ENCODE assay signal across 15 mouse cellular contexts in genomic region chr13:113601831-113602604, GRCm38 (mm10). TPM values are rescaled to one million over a fixed set of nuclear protein-coding genes. Genes with fewer than 3 reads are reported as not detected.
DNase-seq lines count a peak whose midpoint lies in the region; ATAC-seq and TF ChIP-seq lines count a peak whose summit lies in the region.
"Had no signal": no experiment of that assay in that cellular context is flagged by ENCODE, and none has a peak within 500 bp of the region (broad histone marks: within the 10 kb centered on the region; RNA-seq: fewer than 3 reads in every experiment).

No protein-coding gene starts in this region.

- TF ChIP-seq POLR2A in bone marrow, adult 2 months (IDR thresholded peaks at IDR 0.05; ENCODE audit: borderline replicate concordance, control insufficient read depth, low read depth, low read length) = no peak

- no peak for ATAC-seq in kidney, embryonic 14.5 days (ENCODE audit: low FRiP score, low TSS enrichment)
- ATAC-seq in intestine, embryonic 15.5 days = peak; percentile 14; the same call in 1 of the 2 replicates
- ATAC-seq in liver, postnatal 0 days = peak; percentile 31
- ATAC-seq in hindbrain, embryonic 11.5 days (ENCODE audit: low FRiP score) = no peak
- ATAC-seq: forebrain, embryonic 14.5 days; hindbrain, embryonic 16.5 days; Patski had no signal

- H3K4me1 ChIP-seq in kidney, embryonic 14.5 days (ENCODE audit: control insufficient read depth, insufficient read depth, low read length) = peaks cover 16% of the 10 kb centered on the region
- H3K4me1 ChIP-seq in bone marrow, adult 2 months (ENCODE audit: control insufficient read depth, insufficient read depth, low read length) = peaks cover 8% of the 10 kb centered on the region; the same call in 1 of the 2 replicates
- peaks cover 44% of the 10 kb centered on the region for H3K4me1 ChIP-seq in intestine, embryonic 15.5 days (replicated peaks)
- peaks cover 76% of the 10 kb centered on the region for H3K4me1 ChIP-seq in liver, postnatal 0 days (ENCODE audit: insufficient read depth)
- no peaks in the 10 kb centered on the region for H3K4me1 ChIP-seq in hindbrain, embryonic 11.5 days (replicated peaks; ENCODE audit: control insufficient read depth, insufficient read depth, low read length)

- 80% methylated on average over 12 of the region's 12 CpGs for WGBS in kidney, embryonic 14.5 days
- 77% methylated on average over 12 of the region's 12 CpGs for WGBS in bone marrow, adult 2 months
- 84% methylated on average over 12 of the region's 12 CpGs for WGBS in intestine, embryonic 15.5 days
- 74% methylated on average over 12 of the region's 12 CpGs for WGBS in liver, postnatal 0 days (ENCODE audit: insufficient replicate concordance)
- 92% methylated on average over 12 of the region's 12 CpGs for WGBS in hindbrain, embryonic 11.5 days

- H3K27ac ChIP-seq in kidney, embryonic 14.5 days (ENCODE audit: low read depth, low read length) = no peak overlapping the region
- H3K27ac ChIP-seq in bone marrow, adult 2 months (ENCODE audit: control insufficient read depth, insufficient read depth, low read depth, low read length, poor library complexity) = peak overlapping the region; percentile 78
- peak overlapping the region; percentile 18; the same call in 1 of the 2 replicates for H3K27ac ChIP-seq in intestine, embryonic 15.5 days
- peak overlapping the region; percentile 87 for H3K27ac ChIP-seq in liver, postnatal 0 days (ENCODE audit: low read depth)
- H3K27ac ChIP-seq in hindbrain, embryonic 11.5 days (ENCODE audit: low read depth, low read length) = no peak overlapping the region

- no peak overlapping the region for H3K4me3 ChIP-seq in kidney, embryonic 14.5 days (ENCODE audit: low read length)
- no peak overlapping the region for H3K4me3 ChIP-seq in bone marrow, adult 2 months (replicated peaks; ENCODE audit: control insufficient read depth, low read depth, low read length)
- H3K4me3 ChIP-seq in intestine, embryonic 15.5 days (replicated peaks) = no peak overlapping the region
- no peak overlapping the region for H3K4me3 ChIP-seq in liver, postnatal 0 days (ENCODE audit: low read depth, low read length)
- H3K4me3 ChIP-seq in hindbrain, embryonic 11.5 days (ENCODE audit: low read depth, low read length) = no peak overlapping the region

- H3K4me2 ChIP-seq in kidney, embryonic 14.5 days (replicated peaks; ENCODE audit: low read depth, low read length) = no peak overlapping the region
- peak overlapping the region; percentile 15; the same call in 1 of the 2 replicates for H3K4me2 ChIP-seq in intestine, embryonic 15.5 days (replicated peaks)
- 0 out of 2 replicates have a peak overlapping the region, but pooled peaks have one; percentile 53 for H3K4me2 ChIP-seq in liver, postnatal 0 days (ENCODE audit: low read depth, low read length)
- H3K4me2 ChIP-seq in hindbrain, embryonic 11.5 days (replicated peaks; ENCODE audit: low read depth, low read length) = no peak overlapping the region

- no peak for TF ChIP-seq EP300 in liver, postnatal 0 days (IDR thresholded peaks at IDR 0.05; ENCODE audit: low read depth)

- no peaks in the 10 kb centered on the region for H3K27me3 ChIP-seq in kidney, embryonic 14.5 days (ENCODE audit: control insufficient read depth, insufficient read depth, low read length)
- no peaks in the 10 kb centered on the region for H3K27me3 ChIP-seq in intestine, embryonic 15.5 days (replicated peaks)
- no peaks in the 10 kb centered on the region for H3K27me3 ChIP-seq in liver, postnatal 0 days (ENCODE audit: insufficient read depth, low read length)
- H3K27me3 ChIP-seq in hindbrain, embryonic 11.5 days (ENCODE audit: control insufficient read depth, insufficient read depth, low read length) = no peaks in the 10 kb centered on the region
- H3K27me3 ChIP-seq: CH12.LX; megakaryocyte, embryonic 14.5 days; Patski had no signal

- no peak overlapping the region for H3K9ac ChIP-seq in kidney, embryonic 14.5 days (ENCODE audit: low read depth, low read length)
- no peak overlapping the region for H3K9ac ChIP-seq in intestine, embryonic 15.5 days
- no peak overlapping the region for H3K9ac ChIP-seq in liver, postnatal 0 days (replicated peaks)
- no peak overlapping the region for H3K9ac ChIP-seq in hindbrain, embryonic 11.5 days (ENCODE audit: low read depth, low read length)

- peak; percentile 71 to 73 for DNase-seq in kidney, adult 8-10 months
- DNase-seq in liver, postnatal 0 days = no peak
- no peak for DNase-seq in gastrocnemius, postnatal 4 days (ENCODE audit: low spot score in 2 of 2)
- DNase-seq in hindbrain, embryonic 11.5 days (ENCODE audit: low spot score) = no peak
- DNase-seq: cerebellum, postnatal 36 days; gastrocnemius, postnatal 25 days; layer of hippocampus, postnatal 36 days had no signal

- no peak for TF ChIP-seq CTCF in bone marrow, adult 2 months (IDR thresholded peaks at IDR 0.05; ENCODE audit: control insufficient read depth, insufficient read depth, low read length)
- TF ChIP-seq CTCF in liver, postnatal 0 days (IDR thresholded peaks at IDR 0.05; ENCODE audit: low read depth) = no peak

- H3K9me3 ChIP-seq in kidney, embryonic 14.5 days (ENCODE audit: control insufficient read depth, low read length) = no peaks in the 10 kb centered on the region
- no peaks in the 10 kb centered on the region for H3K9me3 ChIP-seq in intestine, embryonic 15.5 days
- H3K9me3 ChIP-seq in liver, postnatal 0 days (ENCODE audit: low read length) = no peaks in the 10 kb centered on the region
- no peaks in the 10 kb centered on the region for H3K9me3 ChIP-seq in hindbrain, embryonic 11.5 days (ENCODE audit: control insufficient read depth, low read length)

- peaks cover 3% of the 10 kb centered on the region; the same call in 1 of the 2 replicates for H3K36me3 ChIP-seq in kidney, embryonic 14.5 days (ENCODE audit: control insufficient read depth, insufficient read depth, low read length)
- H3K36me3 ChIP-seq in intestine, embryonic 15.5 days = no peaks in the 10 kb centered on the region
- H3K36me3 ChIP-seq in liver, postnatal 0 days (replicated peaks; ENCODE audit: insufficient read depth, low read length) = peaks cover 3% of the 10 kb centered on the region; the same call in 1 of the 2 replicates
- no peaks in the 10 kb centered on the region for H3K36me3 ChIP-seq in hindbrain, embryonic 11.5 days (ENCODE audit: control insufficient read depth, insufficient read depth, low read length)

RNA-seq across cellular contexts. Expression of gene Snx18, which starts 16.3 kb away (rescaled TPM):
- 39.4 and 51.2 TPM in 2 replicates for polyA plus RNA-seq in kidney, embryonic 14.5 days (2014; fragmentation: Nextera tagmentation; extraction: Ambion mirVana)
- polyA plus RNA-seq in bone marrow, adult 2 months (2011; ENCODE audit: insufficient read depth, insufficient read length, low replicate concordance, missing spikeins) = 9.0 and 22.1 TPM in 2 replicates
- 18.1 and 20.3 TPM in 2 replicates for polyA plus RNA-seq in intestine, embryonic 15.5 days (2015; fragmentation: Nextera tagmentation; extraction: Ambion mirVana)
- polyA plus RNA-seq in liver, postnatal 0 days (2015; fragmentation: Nextera tagmentation; extraction: Ambion mirVana) = 5.7 and 6.9 TPM in 2 replicates
- total RNA-seq in gastrocnemius, postnatal 4 days (2021) = 10 to 100 TPM; 30.7 to 36.4 TPM
- polyA plus RNA-seq in hindbrain, embryonic 11.5 days (2014; fragmentation: Nextera tagmentation; extraction: Ambion mirVana) = 22.0 and 25.8 TPM in 2 replicates

Comparison
In these comparisons a context has a peak if more than half of its experiments do, and no peak if none do; other contexts are left out.
1. DNase-seq: peak in kidney, adult 8-10 months (2 of 2); none in liver, postnatal 0 days (single experiment), gastrocnemius, postnatal 4 days (0 of 2) and hindbrain, embryonic 11.5 days (single experiment).
2. ATAC-seq: peak in intestine, embryonic 15.5 days (single experiment) and liver, postnatal 0 days (single experiment); none in kidney, embryonic 14.5 days (single experiment) and hindbrain, embryonic 11.5 days (single experiment).
3. H3K27ac ChIP-seq: peak in bone marrow, adult 2 months (single experiment), intestine, embryonic 15.5 days (single experiment) and liver, postnatal 0 days (single experiment); none in kidney, embryonic 14.5 days (single experiment) and hindbrain, embryonic 11.5 days (single experiment).
4. H3K4me2 ChIP-seq: peak in intestine, embryonic 15.5 days (single experiment) and liver, postnatal 0 days (single experiment); none in kidney, embryonic 14.5 days (single experiment) and hindbrain, embryonic 11.5 days (single experiment).